Mouse (Mus musculus) liver, adult (tissue): Measurements from ENCODE around the gene Esrra.

Experiments
- GATA4 ChIP-seq: IDR thresholded peaks from 2 replicates; pipeline ENCODE4 v1.6.1; 2014; ENCODE audit warnings: mild to moderate bottlenecking, low read length; ENCODE audit not compliant: insufficient replicate concordance

Esrra gene

DNA sequence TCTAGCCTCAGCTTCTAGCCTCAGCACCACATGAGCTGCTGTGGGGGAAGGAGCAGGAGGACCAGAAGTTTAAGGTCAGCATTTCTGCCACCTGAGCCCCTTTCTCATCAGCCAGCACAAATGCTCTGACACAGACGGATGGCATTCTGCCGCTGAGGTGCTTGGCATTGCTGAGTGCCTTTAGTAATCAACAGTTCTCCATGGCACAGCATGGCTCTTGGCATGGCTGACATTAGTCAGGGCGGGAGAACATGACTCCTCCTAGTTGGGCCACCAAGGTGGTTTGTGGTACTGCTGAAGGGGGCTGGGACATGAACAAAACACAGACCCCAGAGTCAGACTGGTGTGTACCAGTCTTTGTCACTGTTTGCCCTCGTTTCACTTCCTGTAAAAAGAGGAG lies 26.6 kb upstream of the Esrra start:
- TF ChIP-seq GATA4: no peak

DNA sequence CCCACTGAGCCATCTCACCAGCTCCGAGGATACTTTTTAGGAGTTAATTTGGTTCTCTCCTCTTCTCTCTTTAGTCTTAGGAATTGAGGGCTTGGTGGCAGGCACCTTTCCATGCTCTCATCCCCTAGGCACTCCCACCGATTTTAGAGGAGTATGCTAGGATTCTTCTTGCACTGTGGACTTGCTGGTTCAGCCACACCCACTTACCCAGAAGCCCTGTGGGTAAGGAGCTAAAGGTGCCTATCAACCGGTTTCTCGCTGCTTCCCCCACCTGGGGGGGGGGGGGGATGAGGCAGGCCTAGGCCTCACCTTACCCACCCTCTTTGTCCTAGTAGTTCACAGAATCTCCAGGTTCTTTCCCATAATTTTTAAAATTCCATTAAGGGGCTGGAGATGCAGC lies 26.1 kb upstream of the Esrra start:
- no peak for TF ChIP-seq GATA4

DNA sequence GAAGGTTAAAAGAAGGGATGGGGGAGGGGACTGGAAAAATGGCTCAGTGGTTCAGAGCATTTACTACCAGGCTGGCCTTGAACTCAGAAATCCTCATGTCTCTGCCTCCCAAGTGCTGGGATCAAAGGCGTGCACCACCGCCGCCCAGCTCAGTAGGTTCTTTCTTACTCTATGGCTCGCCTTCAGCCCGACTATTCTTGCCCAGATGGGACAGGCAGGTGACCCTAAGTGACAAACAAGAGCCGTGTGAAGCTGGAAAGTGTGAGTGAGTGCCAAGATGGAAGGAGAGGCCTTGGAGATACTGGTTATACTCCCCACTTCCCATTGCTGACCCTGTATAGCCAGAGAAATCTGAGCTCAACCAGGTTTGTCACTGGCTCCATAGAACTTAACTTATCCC lies 22.1 kb upstream of the Esrra start:
- no peak for TF ChIP-seq GATA4

DNA sequence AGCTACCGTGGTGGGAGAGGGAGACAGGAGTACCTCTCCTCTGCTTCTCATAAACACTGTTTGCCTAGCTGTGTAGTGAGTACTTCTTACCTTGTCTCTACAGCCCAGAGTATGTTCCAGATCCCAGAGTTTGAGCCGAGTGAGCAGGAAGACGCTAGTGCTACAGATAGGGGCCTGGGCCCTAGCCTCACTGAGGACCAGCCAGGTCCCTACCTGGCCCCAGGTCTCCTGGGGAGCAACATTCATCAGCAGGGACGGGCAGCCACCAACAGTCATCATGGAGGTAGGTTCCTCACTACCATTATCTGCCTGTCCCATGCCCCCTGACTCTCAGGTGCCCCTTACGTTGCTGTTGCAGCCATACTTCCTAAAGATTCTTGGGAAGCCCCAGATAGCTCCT lies 21.2 kb upstream of the Esrra start:
- TF ChIP-seq GATA4: no peak

DNA sequence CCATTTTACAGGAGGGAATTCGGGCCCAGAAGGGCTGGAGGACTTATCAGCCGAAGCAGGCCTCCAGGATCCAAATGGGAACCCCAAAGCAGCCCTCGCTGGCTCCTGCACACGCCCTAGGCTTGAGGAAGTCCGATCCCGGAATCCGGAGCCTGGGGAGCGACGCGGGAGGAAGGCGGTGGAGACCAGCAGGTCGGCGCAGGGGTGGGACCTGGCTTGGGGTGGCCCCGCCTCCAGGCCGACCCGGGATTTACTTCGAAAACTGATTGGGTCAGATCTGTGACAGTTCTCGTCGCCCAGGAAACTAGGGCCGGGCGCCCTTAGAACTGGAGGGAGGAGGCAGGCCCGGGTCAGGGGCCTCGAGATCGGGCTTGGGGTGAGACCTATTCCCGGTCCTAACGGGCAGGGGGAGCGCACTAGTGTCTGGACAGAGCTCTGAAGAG lies 20.7 kb upstream of the Esrra start, which contains the start of gene Gpr137:
Gpr137 (minus strand) TSS at position 232 of the 443 bp plus-strand sequence.
- TF ChIP-seq GATA4: no peak

DNA sequence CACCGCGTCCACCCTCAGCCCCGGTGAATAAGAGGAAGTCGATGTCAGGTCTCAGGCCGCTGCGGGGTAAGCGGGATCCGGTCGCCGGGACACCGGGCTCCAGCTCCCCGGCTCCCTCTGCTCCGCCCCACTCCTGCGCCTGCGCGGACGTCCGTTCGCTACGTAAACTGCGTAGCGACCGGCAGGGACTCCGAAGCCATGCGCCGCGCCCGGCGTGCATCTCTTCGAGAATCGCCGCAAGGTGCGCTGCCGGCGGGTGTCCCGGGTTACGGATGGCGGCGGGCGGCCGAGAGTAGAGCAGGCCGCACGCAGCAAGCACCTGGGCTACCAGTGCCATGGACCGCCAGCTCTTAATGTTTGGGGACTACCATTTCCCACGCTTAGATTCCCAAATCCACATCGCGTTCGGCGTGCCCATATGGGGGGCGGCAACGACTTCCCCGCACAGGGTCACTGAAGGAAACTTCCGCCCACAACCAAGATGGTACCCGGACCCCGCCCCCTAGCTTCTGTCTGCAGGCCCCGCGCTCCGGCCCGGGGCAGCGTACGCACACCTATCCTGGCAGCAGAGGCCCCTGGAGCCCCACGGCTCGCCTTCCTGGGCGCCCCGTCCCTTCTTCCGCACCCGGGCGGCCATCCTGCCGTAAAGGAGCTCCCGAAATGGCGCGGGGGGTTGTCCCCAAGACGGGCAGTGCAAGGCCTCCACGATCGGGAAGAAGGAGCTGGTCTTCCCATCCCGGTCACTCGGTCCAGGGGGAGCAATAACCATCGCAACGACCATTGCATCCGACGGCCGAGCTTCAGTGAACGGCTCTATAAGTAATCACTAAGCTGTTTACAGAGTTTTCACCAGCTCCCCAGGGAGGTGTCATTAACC lies 20.0 kb upstream of the Esrra start, which contains the start of gene Bad:
Bad (plus strand) TSS at position 490 of the 877 bp plus-strand sequence.
- no peak for TF ChIP-seq GATA4

DNA sequence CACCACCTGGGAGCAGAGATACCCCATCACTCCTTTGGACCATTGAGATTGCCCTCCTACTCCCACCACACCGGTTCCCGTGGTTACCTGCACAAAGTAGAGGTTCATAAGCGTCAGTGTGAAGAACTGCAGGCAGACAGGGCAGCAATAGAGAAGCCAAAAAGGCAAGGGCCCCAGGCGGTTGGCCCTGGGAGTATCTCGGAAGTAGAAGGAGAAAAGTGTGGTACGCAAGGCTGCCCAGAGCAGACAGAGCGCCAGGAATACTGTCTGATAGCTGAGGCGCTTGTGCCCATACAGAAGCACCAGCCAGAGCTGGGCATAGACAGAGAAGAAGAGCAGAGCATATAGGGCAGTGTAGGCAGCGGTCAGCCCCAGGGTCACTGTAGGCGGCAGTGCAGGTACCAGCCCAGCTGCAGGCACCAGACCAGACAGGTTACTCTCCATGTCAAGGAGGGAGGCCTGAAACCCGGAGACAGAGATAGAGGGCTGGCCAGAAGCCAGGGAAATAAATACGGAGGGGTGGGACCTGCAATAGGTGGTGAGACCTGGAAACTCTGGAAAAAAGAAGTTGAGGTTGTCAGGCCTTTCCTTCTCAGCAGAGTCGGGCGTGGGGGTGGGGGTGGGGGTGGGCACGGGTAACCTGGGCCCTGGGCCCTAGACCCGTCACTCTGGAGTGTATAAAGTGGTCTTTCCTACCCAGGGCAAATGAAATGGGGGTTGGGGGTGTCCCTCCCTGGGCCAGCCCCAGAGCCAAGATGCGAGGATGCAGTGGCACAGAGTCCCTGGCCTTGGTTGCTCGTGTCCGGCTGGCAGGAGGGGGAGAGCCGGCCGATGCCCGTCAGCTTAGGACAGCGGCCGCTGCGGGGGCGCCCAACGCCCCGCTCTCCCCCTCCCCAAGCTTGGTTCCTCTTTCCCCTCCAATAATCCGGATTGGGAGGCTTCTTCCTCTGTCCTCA lies 19.1 kb upstream of the Esrra start:
- TF ChIP-seq GATA4: no peak

DNA sequence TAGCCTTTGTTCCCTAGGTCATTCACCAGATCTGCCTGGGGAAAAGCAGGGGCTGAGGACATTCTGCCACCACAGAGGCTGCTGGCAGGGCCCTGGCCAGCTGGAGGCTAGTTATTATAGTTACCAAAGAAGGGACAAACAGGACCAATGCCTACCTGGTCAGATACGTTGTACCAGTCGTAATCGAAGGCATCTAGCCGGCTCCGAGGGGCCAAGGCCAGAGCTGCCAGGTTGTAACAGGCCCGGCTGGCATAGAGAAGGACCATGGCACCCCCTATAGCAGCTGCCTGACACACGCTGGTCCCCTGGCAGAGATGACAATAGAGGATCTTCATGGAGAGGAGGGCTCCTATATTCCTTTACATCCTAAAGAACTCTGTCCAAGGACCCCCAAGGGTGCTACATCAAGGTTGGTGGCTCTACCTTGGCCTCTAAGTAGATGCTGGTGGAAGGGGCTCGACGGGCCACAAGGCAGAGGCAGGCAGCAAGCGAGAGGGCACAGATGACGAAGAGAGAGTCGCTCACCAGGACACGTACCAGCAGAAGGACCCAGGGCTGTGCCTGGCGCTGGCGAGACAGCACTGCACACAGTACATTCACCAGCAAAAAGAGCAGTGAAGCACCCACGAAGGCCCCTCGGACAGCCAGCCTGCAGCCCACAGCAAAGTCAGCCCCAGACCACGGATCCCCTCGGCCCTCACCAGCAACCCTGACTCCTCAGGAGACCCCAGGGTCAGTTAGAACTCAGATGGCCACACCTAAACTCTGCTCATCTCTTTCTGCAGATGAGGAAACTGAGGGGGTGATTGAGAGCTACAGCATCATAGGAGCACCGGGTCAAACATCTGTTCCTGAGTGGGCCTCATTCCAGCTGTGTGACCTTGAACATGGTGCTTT lies 17.7 kb upstream of the Esrra start:
- no peak for TF ChIP-seq GATA4

DNA sequence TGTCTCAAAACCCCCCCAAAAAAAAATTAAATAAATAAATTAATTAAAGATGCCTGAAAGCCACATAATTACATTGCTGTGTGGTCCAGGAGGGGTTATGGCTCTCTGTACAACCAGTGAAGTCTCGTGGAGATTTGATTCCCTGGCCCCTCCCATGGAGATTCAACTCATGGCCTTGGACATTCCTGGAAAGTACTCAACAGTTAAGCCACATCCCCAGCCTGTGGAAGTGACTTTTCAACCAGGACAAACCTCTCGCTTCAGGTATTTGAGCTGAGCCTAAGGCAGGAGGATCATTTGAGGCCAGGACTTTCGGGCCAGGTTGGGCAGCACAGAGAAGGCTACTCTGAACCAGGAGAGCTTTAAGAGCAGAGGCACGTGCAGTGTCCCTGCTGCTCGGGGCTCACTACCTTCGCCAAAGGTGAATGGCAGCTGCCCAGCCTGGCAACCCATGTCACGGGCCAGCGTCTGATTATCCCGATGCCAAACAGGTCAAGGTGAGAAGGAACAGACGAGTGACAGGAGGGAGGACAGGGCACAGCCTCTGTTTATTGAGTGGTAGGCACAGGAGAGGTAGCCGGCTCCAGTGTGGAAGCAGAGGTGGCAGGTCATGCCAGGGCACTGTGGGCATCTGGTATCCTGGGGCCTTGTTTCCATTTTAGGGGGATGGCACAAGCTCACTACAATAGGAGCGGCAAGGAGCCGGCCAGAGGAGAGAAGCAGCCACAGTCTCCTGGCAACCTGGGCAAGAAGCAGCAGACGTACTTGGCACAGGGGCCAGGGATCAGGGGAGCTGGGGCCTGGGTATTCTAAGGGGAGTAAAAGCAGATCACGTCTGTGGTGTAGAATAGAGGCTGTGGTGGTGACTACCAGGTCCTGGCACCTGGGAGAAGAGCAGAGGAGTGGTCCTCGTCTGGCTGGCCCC lies 16.2 kb upstream of the Esrra start:
- no peak for TF ChIP-seq GATA4

DNA sequence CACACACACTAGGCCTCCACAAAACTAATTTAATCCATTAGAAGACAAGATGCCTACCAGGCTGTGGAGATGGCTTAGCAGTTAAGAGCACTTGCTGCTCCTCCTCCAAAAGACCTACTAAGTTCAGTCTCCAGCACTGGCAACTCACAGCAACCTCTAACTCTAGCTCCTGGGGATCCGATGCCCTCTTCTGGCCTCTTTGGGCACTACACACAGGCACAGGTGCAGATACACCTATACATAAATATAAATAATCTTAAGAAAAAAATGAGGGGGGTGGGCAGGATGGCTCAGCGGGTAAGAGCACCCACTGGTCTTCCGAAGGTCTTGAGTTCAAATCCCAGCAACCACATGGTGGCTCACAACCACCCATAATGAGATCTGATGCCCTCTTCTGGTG lies 14.7 kb upstream of the Esrra start:
- no peak for TF ChIP-seq GATA4

DNA sequence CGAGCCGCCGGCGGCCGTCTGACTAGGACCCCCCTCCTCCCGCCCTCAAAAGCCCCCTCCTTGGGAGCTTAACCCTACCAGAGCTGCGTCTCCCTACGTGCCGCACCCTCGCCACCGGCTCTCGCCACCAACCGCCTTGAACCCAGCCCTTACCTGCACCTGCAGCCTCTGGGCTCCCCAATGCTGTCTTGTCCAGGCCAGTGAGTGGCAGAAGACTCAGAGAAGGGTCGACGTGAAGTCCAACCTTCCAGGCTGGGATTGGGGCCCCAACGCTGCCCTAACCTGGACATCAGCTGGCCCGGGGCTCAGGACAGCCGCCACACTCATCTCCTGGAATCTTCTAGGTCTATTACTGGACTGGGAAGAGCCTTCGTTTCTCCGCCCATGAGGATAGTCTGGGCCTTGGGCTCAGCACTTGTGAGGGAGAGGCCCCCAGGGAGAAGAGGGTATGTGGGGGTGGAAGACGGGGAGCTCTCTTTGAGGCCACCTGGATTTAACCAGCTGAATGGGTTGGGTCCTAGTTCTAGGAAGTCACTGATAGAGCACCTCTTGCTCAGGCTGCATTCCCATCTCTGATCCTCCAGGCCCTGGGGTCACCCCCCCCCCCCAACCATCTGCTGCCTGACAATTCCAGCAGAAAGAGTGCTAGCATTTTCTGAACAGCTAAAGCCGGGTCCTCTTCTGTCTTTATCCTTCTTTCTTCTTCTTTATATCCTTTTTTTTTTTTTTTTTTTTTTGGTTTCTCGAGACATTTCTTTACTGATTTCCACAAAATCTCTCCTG lies 12.8 kb upstream of the Esrra start, which contains the start of gene Kcnk4:
Kcnk4 (minus strand) TSS at position 321 of the 783 bp plus-strand sequence.
- TF ChIP-seq GATA4: no peak

DNA sequence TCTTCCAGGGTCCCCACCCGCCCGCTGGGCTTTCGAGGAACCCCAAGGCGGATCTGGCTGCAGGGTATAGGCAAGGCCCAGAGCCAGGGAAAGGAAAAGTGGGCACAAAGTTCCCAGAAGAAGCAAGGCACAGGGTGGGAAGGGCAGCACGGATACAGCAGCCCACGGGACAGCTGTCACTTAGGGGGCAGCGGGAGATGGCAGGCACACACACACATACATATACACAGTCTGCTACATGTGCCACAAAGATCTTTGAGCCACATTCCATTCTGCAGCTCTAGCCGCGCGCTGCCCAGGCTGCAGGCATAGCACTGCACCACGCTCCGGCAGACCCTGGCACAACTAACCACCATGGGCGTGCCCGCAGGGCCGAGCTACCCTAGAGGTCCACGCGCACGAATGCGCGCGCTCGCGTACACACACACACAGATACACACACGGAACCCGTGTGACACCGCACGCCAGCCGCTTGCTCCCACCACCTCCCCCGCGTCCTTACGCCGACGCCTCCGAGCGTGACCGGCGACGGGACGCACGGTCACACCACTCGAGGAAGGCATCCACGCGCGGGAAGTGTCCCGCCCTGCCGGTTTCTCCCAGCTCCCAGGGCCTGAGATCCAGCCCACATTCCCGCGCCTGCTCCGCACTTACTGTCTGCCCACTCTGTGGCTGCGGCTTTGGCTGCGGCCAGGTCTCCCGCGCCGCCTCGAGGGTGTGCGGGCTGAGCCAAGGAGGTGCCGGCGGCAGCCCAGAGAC lies 12.0 kb upstream of the Esrra start:
- TF ChIP-seq GATA4: no peak
